Mouse (Mus musculus): Measurements from ENCODE around the gene Eno1. TPM values are rescaled to one million over a fixed set of nuclear protein-coding genes. Genes with fewer than 3 reads are reported as not detected.
A peak's percentile ranks its signal among the peaks of the same experiment; 100 is the strongest.

Gene Eno1
- total RNA-seq, 2 experiments from 2014 or later: 471 to 935 TPM

DNA sequence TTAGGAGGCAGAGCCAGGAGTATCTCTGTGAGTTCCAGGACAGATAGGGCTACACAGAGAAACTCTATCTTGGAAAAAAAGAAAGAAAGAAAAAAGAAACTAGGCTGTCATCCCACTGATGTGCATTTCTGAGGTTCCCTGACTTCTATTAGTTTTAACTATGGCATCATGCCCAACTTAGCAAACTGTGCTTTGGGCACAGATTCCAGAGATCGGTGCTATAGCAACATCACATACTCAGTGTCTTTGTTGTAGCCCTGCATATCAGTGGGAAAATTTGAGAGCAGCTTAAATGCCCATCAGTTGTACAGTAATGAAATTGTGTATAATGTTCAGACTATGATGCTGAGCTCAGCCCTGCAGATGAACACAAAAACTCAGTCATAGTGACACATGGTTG lies 10.8 kb upstream of the Eno1 start:
- no peak for DNase-seq (ENCODE audit: low spot score in 2 of 2)

DNA sequence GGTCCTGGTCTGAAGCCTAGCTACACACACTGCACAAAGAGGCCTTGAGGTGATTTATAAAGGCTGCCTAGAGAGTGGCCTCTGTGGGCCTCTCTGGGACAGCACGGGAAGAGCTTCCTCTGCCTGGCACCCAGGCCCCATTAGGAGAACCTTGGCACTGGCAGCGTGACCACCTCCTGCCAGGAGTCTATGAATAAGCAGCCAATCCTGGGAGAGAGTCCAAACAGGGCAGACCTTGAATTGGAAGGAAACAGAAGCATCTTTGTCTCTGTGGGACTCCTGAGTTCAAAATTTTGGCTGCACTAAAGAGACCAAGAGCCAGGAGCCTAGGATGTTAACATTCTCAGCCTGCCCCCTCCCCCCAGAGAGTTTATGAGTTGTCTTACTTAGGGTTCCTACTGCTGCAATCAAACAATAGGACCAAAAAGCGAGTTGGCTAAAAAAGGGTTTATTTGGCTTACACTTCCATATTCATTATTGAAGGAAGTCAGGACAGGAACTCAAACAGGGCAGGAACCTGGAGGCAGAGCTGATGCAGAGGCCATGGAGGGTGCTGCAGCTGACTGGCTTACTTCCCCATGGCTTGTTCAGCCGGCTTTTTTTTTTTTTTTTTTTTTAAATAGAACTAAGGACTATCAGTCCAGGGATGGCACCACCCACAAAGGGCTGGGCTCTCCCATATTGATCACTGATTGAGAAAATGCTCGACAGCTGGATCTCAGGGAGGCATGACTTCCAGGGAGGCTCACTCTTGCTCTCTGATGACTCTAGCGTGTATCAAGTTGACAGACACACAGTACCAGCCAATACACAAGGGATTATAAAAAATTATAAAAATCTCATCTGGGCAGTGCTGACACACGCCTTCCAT lies 9.5 kb upstream of the Eno1 start:
- peak in 1 of 2 experiments; percentile 49 for DNase-seq (ENCODE audit: low spot score in 2 of 2)

DNA sequence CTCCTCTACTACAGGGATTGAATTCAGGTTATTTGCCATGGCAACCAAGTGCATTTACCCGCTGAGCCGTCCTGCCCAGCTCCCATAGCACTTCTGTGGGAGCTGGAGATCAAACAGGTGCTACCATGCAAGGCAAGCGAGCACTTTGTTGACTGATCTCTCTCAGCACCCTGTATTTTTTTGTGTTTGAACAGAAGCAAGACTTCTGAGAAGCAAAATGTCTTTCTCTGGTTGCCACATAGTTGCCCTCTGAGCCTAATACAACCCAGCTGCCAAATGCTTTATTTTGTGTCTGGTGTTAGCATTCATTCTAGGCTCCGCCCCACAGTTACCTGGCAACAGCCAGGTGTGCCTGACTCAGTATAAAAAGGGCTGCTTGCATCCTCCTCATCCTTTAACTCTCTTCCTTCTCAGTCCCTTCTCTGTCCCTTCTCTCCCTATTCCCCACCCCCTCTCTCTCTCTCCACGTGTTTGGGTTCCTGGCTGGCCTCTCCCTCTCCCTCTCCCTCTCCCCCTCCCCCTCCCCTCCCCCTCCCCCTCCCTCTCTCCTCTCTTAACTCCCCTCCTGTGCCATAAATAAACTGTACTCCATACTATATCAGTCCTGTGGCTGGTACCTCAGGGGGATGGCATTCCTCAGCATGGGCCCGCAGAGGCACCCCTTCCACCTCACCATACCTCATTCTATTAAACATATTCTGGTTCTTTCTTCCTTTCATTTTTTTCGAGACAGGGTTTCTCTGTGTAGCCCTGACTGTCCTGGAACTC lies 7.8 kb upstream of the Eno1 start:
- DNase-seq (ENCODE audit: low spot score in 2 of 2): no peak

DNA sequence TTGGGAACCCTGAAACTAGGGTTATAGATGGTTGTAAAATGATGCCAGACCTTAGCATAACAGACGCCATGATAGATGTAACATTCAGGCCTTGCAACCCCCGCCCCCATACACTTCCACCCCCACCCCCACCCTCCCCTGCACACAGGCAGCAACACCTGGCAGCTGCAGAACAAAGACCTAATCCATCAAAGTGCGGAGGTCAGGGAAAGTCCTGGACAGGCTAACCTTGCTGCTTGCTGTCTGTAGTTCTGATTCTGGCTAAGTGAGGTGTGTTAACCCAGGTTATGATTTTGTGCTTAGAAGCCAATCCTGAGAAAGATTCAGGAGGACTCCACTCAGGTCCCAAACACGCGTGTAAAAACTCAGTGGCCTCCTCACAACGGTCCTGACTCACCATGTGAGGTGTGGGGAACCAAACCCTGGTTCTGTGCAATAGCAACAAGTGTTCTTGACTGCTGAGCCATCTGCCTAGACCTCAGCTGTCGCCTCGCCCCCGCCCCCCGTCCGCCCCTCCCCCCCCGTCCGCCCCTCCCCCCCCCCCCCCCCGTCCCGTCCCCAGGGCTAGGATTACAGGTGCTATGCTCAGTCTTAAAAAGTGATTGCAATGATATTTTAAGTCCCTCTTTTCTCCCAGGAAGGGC lies 6.7 kb upstream of the Eno1 start:
- no peak for DNase-seq (ENCODE audit: low spot score in 2 of 2)

DNA sequence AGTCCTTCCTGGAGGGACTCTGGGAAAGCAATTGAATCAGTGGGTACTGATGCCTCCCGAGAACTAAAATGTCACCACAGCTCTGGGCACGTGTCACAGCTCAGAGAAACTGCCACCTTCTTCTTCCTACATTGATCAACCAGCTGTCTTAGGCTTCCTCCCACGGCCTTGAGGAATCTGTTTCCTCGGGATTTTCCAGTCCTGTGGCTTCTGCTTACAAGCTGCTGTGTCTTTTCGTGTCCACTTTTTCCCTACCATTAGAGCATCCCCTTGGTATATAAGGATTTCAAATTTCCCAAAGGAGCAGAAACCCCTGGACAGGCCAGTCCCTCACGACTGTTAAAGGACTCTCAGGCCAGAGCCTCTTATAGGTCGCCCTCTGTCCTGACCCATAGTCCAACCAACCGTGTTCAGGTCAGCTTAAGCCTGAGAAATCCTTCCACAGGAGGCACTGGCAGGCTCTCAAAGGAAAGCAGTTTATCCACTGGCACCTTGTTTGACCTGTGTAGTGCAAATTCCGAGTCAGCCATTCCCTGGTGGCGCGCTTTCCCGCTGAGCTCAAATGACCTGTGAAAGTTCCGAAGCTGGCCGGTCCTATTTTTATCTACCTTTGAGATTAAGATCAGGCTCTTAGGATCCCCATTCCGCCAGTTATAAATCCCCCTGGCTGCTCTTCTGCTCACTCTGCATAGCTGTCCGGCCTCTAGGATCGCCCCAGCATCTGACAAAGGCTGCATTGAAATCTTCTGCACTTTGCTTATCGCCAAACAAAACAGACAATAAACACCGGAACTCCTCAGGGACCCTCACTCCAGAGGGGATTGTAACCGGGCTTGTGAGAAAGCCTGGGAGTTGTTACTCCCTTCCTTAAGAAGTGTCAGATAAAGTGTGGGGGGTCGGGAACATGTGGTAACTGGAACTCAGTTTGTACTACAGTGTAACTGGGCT lies 5.8 kb upstream of the Eno1 start:
- no peak for DNase-seq (ENCODE audit: low spot score in 2 of 2)

DNA sequence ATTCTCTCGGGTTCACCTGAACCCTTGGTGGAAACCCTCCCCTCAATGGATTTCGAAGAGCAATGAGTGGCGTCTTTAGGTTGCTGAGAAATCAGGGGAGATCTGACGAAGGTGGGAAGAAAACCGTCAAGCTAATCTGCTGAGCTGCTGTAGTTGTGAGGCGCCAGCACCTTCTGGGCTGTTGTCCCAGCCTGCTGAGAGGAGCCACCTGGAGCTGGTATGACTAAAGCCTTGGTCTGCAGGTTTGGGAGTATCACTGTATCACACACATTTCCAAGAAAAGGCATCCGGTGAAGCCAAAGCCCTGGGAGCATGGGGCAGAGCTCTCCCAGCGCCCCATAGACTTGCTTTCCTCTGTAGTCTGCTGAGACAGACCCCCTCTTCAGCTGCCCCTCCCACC lies 4.7 kb upstream of the Eno1 start:
- DNase-seq (ENCODE audit: low spot score in 2 of 2): no peak

DNA sequence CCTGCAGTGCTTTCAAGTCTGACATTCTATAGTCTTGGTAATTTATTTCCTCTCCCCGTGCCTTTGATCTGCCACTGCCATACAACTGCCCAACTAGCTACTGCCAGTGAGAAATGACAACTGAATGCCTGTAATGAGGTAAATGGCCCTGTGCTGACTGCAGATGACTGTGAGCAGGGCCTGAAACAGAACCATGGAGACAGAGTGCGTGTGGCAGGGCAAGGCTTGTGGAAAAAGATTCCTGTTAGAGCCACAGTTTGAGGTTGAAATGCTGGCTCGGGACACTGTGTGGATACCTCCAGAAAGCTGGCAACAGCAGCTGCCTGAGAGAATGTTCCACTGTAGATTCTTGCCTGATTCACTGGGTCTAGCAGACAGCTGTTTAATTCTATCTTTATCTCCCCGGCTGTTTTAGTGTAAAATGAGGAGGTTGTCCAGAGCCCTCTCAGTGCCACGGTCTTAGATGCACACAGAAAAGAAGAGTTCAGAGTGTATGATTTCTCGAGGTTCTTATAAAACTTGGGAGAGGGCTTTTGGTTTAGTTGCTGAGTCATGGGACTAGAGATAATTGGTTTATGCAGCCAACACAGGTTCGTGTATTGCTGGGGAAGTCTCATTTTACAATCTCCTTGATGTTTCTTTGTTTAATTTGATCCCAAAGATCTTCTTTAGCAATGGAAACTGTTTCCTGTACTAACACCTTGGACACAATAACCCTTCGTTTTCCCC lies 1.8 kb upstream of the Eno1 start:
- no peak for DNase-seq (ENCODE audit: low spot score in 2 of 2)

DNA sequence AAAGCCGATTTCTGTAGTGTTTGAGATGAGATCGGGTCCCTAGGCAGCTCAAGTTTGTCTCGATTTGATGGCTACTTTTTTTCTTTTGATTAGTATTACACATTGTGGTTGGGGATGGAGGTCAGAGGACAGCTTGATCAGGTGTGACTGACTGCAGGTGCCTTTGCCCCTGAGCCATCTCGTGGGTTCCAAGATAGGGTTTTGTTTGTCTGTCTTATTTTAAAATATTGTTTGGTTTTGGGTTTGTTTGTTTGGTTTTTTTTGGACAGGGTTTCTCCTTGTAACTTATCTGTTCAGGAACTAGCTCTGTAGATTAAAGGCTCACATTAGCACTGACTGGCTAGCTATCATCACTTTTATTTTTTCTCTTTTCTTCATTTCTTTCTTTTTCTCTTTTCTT lies 936 bp upstream of the Eno1 start:
- no peak for DNase-seq (ENCODE audit: low spot score in 2 of 2)

DNA sequence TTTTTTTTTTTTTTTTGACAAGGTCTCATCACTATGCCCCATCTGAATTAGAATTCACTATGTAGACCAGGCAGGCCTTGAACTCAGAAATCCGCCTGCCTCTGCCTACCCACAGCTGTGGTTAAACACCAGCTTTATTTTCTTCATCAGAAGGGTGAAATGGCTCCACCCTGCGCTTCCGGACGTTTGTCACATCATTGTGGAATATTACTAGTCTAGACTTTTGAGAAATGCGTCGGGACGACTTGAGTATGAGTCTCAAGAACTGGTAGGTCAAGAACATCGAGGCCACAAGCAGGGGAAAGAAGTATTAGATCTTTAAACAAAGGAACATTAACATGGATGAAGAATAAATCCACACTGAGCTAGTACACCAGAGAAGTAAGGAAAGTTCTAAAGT lies 490 bp upstream of the Eno1 start:
- DNase-seq (ENCODE audit: low spot score in 2 of 2): no peak

DNA sequence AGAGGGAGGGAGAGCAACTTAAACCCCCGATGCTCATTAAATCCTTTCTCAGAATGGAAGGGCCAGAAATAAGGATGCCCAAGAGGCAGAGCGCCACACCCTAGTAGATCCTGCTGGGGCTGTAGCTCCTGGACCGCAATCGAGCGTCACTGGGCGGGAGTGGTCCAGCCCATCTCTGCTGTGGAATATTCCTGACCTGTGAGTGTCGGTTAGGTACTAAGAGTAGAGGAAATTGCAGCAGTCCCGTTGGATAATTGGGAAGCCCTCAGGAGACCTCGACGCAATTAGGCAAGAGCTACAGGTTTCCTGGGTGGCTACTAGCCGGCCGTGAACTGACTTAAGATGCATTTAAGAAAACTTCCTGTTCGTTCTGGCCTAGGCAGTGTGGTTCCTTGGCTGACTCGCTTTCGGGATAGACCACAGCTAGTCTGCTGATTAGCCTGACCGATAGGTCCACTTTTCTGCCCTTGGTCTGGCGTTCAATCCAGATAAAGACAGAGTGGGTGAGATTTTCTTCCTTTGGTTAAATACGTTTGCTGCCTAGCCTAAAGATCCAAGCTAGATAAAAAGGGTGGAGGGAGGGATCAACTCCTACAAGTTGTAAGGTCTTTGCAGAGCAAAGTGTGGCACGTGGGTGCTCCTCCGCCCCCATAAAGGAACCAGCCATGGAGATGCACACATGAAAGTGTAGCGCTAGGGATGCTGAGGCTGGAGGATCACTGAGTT lies 1.3 kb downstream of the Eno1 start:
- DNase-seq (ENCODE audit: low spot score in 2 of 2): no peak

DNA sequence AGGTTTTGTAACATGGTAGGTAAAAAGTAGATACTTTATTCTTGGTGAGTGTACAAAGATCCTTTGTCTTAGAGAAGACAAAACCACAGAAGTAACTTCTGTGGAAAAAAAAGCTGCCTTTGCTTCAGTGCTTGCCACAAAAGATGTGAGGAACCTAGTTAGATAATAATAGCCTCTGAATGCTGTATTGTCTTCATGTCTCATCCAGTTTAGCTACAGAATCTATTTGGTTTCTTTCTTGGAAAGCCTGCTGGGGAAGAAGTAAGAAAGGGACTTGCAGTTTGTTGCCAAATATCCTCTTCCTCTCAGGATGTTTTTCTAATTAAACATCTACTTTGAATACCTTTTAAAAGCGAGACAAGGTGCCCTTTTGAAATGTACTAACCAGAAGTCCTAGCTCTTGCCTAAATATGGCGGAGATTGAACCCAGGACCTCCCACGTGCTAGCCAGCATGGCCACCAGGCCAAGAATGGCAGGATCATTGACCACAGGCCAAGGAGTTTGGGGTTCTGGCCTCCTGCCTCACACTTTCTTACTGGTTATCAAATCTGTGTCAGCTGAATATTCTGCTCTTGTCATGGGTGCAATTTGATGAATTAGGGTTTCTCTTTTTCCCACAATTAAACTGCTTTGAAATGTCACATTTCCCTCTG lies 2.0 kb downstream of the Eno1 start:
- DNase-seq (ENCODE audit: low spot score in 2 of 2): no peak

DNA sequence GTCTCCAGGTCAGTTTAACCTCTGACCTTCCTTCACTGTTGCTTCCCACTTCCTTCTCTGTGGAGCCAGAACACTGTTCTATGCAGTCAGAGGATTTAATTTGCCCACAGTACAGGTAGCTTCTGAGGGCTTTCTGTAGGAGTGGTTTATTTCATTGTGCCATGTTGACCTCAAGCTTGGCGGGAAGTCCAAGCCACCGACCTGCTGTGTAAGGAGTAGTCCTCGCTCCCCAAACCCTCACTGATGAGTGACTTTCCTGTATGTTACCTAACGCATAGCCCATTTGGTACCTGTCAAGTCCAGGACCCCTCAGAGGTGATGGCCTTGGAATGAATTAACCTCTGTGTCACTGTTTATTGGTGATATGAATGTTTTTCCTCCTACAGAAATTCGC lies 2.6 kb downstream of the Eno1 start:
- no peak for DNase-seq (ENCODE audit: low spot score in 2 of 2)

DNA sequence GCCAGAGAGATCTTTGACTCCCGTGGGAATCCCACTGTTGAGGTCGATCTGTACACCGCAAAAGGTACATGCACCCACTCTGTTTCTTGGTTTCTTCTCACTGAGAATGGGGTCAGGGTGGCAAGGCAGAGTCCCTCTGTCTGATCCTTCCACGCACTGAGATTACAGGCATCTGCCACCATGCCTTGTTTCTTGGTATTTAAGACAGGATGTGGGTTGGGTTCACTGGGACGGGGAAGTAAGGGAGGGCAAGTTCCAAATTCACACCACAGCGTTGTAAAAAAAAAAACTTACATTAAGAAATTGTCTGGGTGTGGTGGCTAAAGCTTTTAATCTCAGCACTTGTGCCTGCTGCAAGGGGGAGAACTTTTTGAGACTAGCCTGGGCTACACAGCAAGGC lies 3.0 kb downstream of the Eno1 start:
- no peak for DNase-seq (ENCODE audit: low spot score in 2 of 2)

DNA sequence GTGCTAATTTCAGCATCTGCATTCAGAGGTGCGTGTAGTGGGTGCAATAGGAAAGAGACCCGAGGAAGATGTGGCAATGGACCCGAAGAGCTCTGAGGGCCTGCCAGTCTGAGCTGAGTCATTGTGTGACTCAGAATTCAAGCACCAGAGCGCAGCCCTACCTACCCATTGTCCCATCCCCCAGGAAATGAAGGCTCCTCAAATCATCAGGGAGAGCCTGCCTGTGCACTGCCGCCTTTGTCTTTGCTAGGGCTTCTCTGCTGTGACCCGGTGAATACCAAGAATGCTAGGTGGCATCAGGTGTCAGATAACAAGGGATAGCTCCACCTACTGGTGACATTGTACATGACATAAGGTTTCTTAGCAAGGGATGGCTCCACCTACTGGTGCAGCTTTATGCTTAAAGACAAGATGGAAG lies 3.4 kb downstream of the Eno1 start:
- peak; percentile 43 to 50 for DNase-seq (ENCODE audit: low spot score in 2 of 2)

DNA sequence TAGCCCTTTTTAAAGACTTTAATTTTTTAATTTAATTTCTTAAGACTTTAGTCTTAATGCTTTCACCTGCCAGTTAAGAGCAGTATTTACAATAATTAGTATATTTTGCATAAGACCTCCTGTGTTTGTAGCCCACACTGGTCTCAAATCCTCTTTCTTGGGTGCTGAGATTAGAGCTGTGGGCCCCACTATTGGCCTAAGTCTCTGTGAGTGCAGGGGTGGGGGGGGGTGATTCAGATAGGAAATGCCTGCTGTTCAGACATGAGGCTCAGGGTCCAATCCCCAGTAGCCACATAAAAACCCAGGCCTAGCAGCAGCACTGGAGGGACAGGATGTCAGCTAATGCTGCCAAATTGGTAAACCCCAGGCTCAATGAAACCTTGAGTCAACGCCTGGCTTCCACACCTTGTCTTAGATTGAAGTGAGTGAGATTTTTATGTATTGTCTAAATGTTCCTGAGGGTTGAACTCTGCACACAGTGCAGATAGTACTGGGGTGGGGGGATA lies 3.9 kb downstream of the Eno1 start:
- no peak for DNase-seq (ENCODE audit: low spot score in 2 of 2)

DNA sequence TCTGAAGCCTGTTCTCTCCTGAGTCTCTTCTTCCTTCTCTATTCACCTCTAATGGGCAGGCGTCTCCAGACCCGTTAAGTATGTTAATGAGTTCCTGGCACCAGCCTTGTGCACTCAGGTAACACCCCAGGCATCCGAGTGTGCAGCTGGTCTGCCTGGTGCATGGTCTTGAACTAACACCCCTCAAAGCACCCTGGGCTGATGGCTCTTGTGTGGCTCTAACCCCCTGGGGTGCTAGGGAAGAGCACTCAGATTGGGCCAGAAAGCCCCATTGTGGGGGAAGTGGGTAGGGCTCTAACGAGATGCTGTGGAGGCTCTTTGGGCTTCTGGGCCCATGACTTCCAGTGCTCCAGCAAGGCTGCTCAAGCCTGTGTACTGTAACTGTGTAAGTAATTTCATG lies 5.2 kb downstream of the Eno1 start:
- no peak for DNase-seq (ENCODE audit: low spot score in 2 of 2)

DNA sequence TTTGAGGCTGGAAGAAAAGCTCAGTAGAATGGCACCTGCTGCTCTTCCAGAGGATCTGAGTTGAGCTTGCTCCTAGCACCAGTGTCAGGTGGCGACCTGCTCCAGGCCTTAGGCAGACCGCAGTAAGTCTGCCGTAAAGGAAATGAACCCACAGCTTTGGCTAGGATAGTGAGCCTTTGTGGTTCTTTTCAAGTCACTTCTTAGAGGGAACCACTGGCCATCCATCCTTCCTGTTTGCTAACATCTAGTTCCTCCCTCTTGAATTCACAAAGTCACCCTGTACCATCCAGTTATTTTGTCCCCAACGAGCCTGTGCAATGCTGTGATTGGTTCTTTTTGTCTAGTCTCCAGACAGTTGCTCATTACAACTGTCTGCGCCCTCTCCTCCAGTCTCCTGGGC lies 6.2 kb downstream of the Eno1 start:
- DNase-seq (ENCODE audit: low spot score in 2 of 2): no peak

DNA sequence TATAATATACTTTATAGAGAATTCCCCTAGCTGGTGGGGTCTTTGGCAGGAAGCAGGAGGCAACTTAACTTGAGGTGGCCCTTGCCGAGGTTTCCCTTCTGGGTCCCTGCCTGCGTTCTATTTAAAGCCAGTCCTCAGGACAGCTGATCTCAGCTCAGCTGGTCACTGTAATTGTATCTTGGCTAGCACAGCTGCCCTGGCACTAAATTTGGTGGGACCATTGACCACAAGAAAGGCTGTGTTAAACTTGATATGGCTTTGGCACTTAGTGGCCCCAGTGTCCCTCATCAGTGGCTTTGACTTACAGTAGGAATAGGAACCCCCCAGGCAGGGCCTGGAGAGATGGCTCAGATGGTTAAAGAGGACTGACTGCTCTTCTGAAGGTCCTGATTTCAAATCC lies 9.4 kb downstream of the Eno1 start:
- no peak for DNase-seq (ENCODE audit: low spot score in 2 of 2)

DNA sequence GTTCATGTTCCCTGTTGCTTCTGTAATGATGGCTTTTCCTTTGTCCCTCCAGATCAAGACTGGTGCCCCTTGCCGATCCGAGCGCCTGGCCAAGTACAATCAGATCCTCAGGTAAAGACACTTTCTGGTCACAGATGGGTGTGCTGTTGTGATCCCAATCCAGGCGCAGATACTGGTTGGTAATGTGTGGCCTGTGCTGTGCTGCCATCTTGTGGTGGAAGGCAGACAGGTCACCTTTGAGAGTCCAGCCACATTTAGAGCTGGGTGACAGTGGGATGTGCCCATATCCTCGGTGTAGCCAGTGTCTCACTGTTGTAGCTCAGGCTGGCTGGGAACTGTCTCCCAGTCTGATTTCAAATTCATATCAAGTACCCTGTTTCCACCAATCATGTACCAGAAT lies 11.5 kb downstream of the Eno1 start:
- peak; percentile 69 to 70 for DNase-seq (ENCODE audit: low spot score in 2 of 2)
